In genomic region chr5:149136933-149137365, GRCm38 (mm10) we compare ENCODE assay signal across 8 mouse cellular contexts. TPM values are rescaled to one million over a fixed set of nuclear protein-coding genes. Genes with fewer than 3 reads are reported as not detected.
A peak's percentile ranks its signal among the peaks of the same experiment; 100 is the strongest.
DNase-seq lines count a peak whose midpoint lies in the region; ATAC-seq and TF ChIP-seq lines count a peak whose summit lies in the region.

No protein-coding gene starts in this region.

- TF ChIP-seq CTCF in midbrain, postnatal 0 days (IDR thresholded peaks at IDR 0.05): no peak

- H3K9me3 ChIP-seq in midbrain, postnatal 0 days (ENCODE audit: low read length): no peaks in the 10 kb centered on the region
- H3K9me3 ChIP-seq in midbrain, embryonic 16.5 days (replicated peaks; ENCODE audit: control insufficient read depth, low read length, poor library complexity, severe bottlenecking): no peaks in the 10 kb centered on the region
- no peaks in the 10 kb centered on the region for H3K9me3 ChIP-seq in stomach, embryonic 15.5 days
- H3K9me3 ChIP-seq in neural tube, embryonic 15.5 days (replicated peaks): no peaks in the 10 kb centered on the region

- no peaks in the 10 kb centered on the region for H3K4me1 ChIP-seq in midbrain, postnatal 0 days (ENCODE audit: insufficient read depth, low read length)
- H3K4me1 ChIP-seq in midbrain, embryonic 16.5 days (ENCODE audit: control insufficient read depth, insufficient read depth, low read length): no peaks in the 10 kb centered on the region
- no peaks in the 10 kb centered on the region for H3K4me1 ChIP-seq in stomach, embryonic 15.5 days
- H3K4me1 ChIP-seq in neural tube, embryonic 15.5 days: peaks cover 4% of the 10 kb centered on the region; the same call in 1 of the 2 replicates

- H3K27me3 ChIP-seq in midbrain, postnatal 0 days (ENCODE audit: insufficient read depth, low read length): no peaks in the 10 kb centered on the region
- H3K27me3 ChIP-seq in midbrain, embryonic 16.5 days (ENCODE audit: control insufficient read depth, insufficient read depth, low read depth, low read length): no peaks in the 10 kb centered on the region
- no peaks in the 10 kb centered on the region for H3K27me3 ChIP-seq in stomach, embryonic 15.5 days (replicated peaks)
- H3K27me3 ChIP-seq in neural tube, embryonic 15.5 days (replicated peaks): no peaks in the 10 kb centered on the region

- ATAC-seq in midbrain, postnatal 0 days (ENCODE audit: low FRiP score): no peak
- ATAC-seq in midbrain, embryonic 16.5 days: no peak
- peak; percentile 94; the same call in 1 of the 2 replicates for ATAC-seq in stomach, embryonic 15.5 days (ENCODE audit: insufficient read depth, low FRiP score, low read depth)
- ATAC-seq in neural tube, embryonic 15.5 days (ENCODE audit: low FRiP score): no peak

- H3K9ac ChIP-seq in midbrain, postnatal 0 days (replicated peaks; ENCODE audit: low read length, poor library complexity, severe bottlenecking): no peak overlapping the region
- no peak overlapping the region for H3K9ac ChIP-seq in midbrain, embryonic 16.5 days (ENCODE audit: low read depth, low read length)
- no peak overlapping the region for H3K9ac ChIP-seq in stomach, embryonic 15.5 days
- no peak overlapping the region for H3K9ac ChIP-seq in neural tube, embryonic 15.5 days (replicated peaks)

- DNase-seq in midbrain, postnatal 0 days (ENCODE audit: low spot score): peak; percentile 41
- DNase-seq in cerebellum, postnatal 14 days: peak; percentile 83 to 88
- peak; percentile 37 for DNase-seq in kidney, postnatal 14 days
- DNase-seq in embryo, embryonic 10 days (ENCODE audit: low spot score): no peak
- no peak for DNase-seq in right cerebral cortex, postnatal 36 days (ENCODE audit: low spot score in 2 of 2)

- H3K4me3 ChIP-seq in midbrain, postnatal 0 days (ENCODE audit: low read depth, low read length): no peak overlapping the region
- H3K4me3 ChIP-seq in midbrain, embryonic 16.5 days (ENCODE audit: low read depth, low read length): no peak overlapping the region
- no peak overlapping the region for H3K4me3 ChIP-seq in stomach, embryonic 15.5 days (replicated peaks)
- no peak overlapping the region for H3K4me3 ChIP-seq in neural tube, embryonic 15.5 days (replicated peaks)

- H3K27ac ChIP-seq in midbrain, postnatal 0 days (ENCODE audit: low read depth, low read length): no peak overlapping the region
- no peak overlapping the region for H3K27ac ChIP-seq in midbrain, embryonic 16.5 days (ENCODE audit: low read length)
- H3K27ac ChIP-seq in stomach, embryonic 15.5 days: no peak overlapping the region
- no peak overlapping the region for H3K27ac ChIP-seq in neural tube, embryonic 15.5 days (replicated peaks)

- no peak overlapping the region for H3K4me2 ChIP-seq in midbrain, postnatal 0 days (ENCODE audit: low read depth, low read length, poor library complexity, severe bottlenecking)
- H3K4me2 ChIP-seq in midbrain, embryonic 16.5 days (ENCODE audit: low read length): no peak overlapping the region
- no peak overlapping the region for H3K4me2 ChIP-seq in stomach, embryonic 15.5 days
- no peak overlapping the region for H3K4me2 ChIP-seq in neural tube, embryonic 15.5 days

- H3K36me3 ChIP-seq in midbrain, postnatal 0 days (ENCODE audit: insufficient read depth, low read length): no peaks in the 10 kb centered on the region
- H3K36me3 ChIP-seq in midbrain, embryonic 16.5 days (ENCODE audit: control insufficient read depth, insufficient read depth, low read length): no peaks in the 10 kb centered on the region
- no peaks in the 10 kb centered on the region for H3K36me3 ChIP-seq in stomach, embryonic 15.5 days
- H3K36me3 ChIP-seq in neural tube, embryonic 15.5 days: no peaks in the 10 kb centered on the region

- 87% methylated on average over 4 of the region's 4 CpGs for WGBS in midbrain, postnatal 0 days
- WGBS in midbrain, embryonic 16.5 days: 79% methylated on average over 4 of the region's 4 CpGs
- WGBS in stomach, embryonic 15.5 days: 73% methylated on average over 4 of the region's 4 CpGs
- WGBS in neural tube, embryonic 15.5 days: 77% methylated on average over 4 of the region's 4 CpGs

RNA-seq across cellular contexts. Expression of gene Uspl1, which starts 47.2 kb away (rescaled TPM):
- 48.1 and 50.9 TPM in 2 replicates for total RNA-seq in midbrain, postnatal 0 days (2014; rRNA removed)
- polyA plus RNA-seq in midbrain, postnatal 0 days (2015; fragmentation: Nextera tagmentation; extraction: Ambion mirVana): 43.0 and 47.0 TPM in 2 replicates
- 53.5 and 55.7 TPM in 2 replicates for polyA plus RNA-seq in midbrain, embryonic 16.5 days (2015; fragmentation: Nextera tagmentation; extraction: Ambion mirVana)
- polyA plus RNA-seq in stomach, embryonic 15.5 days (2015; fragmentation: Nextera tagmentation; extraction: Ambion mirVana): 32.0 and 37.0 TPM in 2 replicates
- 56.1 and 57.1 TPM in 2 replicates for polyA plus RNA-seq in neural tube, embryonic 15.5 days (2015; fragmentation: Nextera tagmentation; extraction: Ambion mirVana)

RNA-seq across cellular contexts. Expression of gene Hmgb1, which starts 47.3 kb away (rescaled TPM):
- total RNA-seq in midbrain, postnatal 0 days (2014; rRNA removed): 171 and 252 TPM in 2 replicates
- 603 and 756 TPM in 2 replicates for polyA plus RNA-seq in midbrain, postnatal 0 days (2015; fragmentation: Nextera tagmentation; extraction: Ambion mirVana)
- polyA plus RNA-seq in midbrain, embryonic 16.5 days (2015; fragmentation: Nextera tagmentation; extraction: Ambion mirVana): 696 and 767 TPM in 2 replicates
- polyA plus RNA-seq in stomach, embryonic 15.5 days (2015; fragmentation: Nextera tagmentation; extraction: Ambion mirVana): 1,196 and 1,237 TPM in 2 replicates
- polyA plus RNA-seq in neural tube, embryonic 15.5 days (2015; fragmentation: Nextera tagmentation; extraction: Ambion mirVana): 674 and 837 TPM in 2 replicates

Comparison
In these comparisons a context has a peak if more than half of its experiments do, and no peak if none do; other contexts are left out.
1. DNase-seq: peak in midbrain, postnatal 0 days (single experiment), cerebellum, postnatal 14 days (2 of 2) and kidney, postnatal 14 days (single experiment); none in embryo, embryonic 10 days (single experiment) and right cerebral cortex, postnatal 36 days (0 of 2).